Mouse (Mus musculus): Measurements from ENCODE around the gene 4930507D05Rik. TPM values are rescaled to one million over a fixed set of nuclear protein-coding genes. Genes with fewer than 3 reads are reported as not detected.

4930507D05Rik gene
- not detected for polyA plus RNA-seq (2017; shearing (Covaris generic))

DNA sequence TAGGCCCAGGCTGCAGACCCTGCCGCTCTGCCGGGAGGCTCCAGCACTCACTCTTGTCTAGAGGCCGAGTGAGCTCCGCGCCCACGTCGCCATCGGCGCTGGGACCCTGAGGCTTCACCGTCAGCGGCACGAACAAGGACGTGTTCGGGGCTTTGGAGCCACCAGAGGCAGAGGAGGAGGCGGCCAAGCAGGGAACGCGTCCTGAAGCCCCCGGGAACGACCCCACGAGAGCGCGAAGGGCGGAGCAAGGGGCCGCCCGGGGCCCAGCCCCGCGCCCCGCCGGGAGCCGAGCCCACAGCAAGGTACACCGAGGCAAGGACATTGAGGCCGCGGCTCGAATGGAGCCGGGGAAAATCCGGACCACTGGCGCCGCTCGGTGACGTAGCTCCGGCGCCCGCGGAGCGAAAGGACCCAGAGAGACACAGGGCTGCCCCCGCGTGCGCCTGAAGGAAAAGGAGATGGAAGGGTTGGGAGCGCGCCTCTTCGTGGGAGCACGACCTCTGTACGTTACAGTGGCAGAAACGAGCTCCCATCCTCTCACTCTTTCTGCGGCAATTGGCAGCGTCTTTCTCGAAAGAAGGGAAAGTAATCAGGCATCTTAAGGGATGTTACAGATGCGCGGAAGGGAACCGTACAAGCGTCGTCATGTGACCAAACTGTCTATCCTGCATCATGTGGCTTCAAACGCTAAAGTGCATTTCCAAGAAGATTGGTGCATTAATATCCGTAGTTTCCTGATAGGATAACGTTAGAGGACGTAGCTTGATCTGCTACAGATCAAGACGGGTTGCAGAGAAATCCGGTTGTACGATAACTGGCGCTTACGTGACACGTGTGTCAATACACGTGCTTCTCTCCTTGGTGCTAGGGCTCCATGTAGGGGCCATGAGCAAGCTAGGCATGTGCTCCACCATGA lies at the start of gene 4930507D05Rik, which contains the start of gene Supv3l1:
Gene 4930507D05Rik (plus strand): TSS at position 126 of the 916 bp plus-strand sequence.
Gene Supv3l1 (minus strand): TSS at position 375 of the 916 bp plus-strand sequence.

DNA sequence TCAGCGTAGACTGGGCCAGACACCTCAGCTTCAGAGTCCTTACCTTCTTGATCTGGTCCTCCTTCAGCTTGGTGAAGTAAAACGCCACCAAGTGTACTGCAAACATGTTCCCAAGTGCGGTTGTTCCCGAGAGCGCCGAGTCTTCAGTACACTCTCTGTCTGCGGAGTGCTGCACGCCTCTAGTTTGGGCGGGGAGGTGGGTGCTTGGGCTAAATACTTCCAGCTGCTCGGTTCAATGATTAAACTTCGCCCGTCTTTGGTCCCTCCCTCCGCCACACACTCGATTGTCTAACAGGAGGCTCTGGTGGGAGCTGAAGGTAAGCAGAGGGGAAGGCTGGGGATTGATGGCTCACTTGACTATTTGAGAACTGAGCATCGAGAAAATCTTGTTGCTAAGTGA lies 27.0 kb upstream of the 4930507D05Rik start, which contains the start of gene Hkdc1:
Gene Hkdc1 (minus strand): TSS at position 237 of the 400 bp plus-strand sequence.

DNA sequence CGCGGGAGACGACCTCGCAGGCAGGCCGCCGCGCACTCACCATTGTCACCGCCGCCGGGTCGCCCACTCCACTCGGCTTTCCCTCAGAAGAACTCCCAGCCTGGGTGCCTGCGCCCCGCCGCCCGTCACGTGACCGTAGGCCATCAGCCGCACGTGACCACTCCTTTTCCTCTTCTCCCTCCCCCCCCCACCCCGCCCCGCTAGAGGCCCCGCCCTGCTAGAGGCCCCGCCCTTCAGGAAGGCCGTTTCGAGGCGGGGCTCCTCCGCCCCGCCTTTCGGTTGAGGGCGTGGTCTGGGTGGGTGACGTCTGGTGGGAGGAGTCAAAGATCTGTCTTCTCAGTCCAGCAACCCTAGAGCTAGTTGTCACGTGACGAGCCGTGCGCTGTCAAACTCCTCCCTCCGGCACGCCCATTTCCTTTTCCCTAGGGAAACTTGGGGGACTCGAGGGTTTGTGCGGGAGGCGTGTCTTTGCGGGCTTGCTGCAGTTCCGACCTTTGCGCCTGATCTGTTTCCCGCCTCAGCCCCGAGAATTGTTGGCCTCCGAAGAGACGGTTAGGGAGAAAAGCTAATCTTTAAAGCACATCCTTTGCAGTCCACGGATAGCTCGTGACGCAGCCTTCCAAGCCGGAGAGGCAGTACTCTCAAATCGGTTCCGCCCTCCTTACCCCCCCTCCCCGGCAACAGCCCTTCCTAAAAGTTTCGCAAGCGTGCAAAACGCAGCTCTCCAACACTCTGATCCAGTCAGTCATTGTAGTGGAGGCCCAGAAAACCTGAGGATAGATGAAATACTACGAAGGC lies 37.5 kb downstream of the 4930507D05Rik start, which contains the start of gene Vps26a:
Gene Vps26a (minus strand): TSS at position 188 of the 798 bp plus-strand sequence.

Other genes with a start within 250 kb of the 4930507D05Rik start
- 0.21 TPM for gene Tspan15, start 218.2 kb upstream of the 4930507D05Rik start, polyA plus RNA-seq (2017; shearing (Covaris generic))
- gene Tacr2, start 197.1 kb upstream of the 4930507D05Rik start, polyA plus RNA-seq (2017; shearing (Covaris generic)): not detected
- 173 TPM for gene Hk1, start 69.6 kb upstream of the 4930507D05Rik start, polyA plus RNA-seq (2017; shearing (Covaris generic))
- gene Hkdc1, start 27.0 kb upstream of the 4930507D05Rik start, polyA plus RNA-seq (2017; shearing (Covaris generic)): not detected
- gene Supv3l1, start 249 bp downstream of the 4930507D05Rik start, polyA plus RNA-seq (2017; shearing (Covaris generic)): 19.5 TPM
- gene Vps26a, start 37.3 kb downstream of the 4930507D05Rik start, polyA plus RNA-seq (2017; shearing (Covaris generic)): 81.4 TPM
- 1,417 TPM for gene Srgn, start 78.0 kb downstream of the 4930507D05Rik start, polyA plus RNA-seq (2017; shearing (Covaris generic))
- 6.0 TPM for gene Kif1bp, start 129.0 kb downstream of the 4930507D05Rik start, polyA plus RNA-seq (2017; shearing (Covaris generic))
- gene Ddx21, start 152.8 kb downstream of the 4930507D05Rik start, polyA plus RNA-seq (2017; shearing (Covaris generic)): 55.3 TPM
- 142 TPM for gene Ddx50, start 201.7 kb downstream of the 4930507D05Rik start, polyA plus RNA-seq (2017; shearing (Covaris generic))

Measured in activated CD4-positive, CD25-positive, alpha-beta regulatory T cell, adult 9 weeks (primary cell).